Mouse (Mus musculus) skeletal muscle tissue, adult 2 months (tissue): ENCODE measurements around the gene Smarcc2.
A peak's percentile ranks its signal among the peaks of the same experiment; 100 is the strongest.
"Not testable (repeated sequence)": the region's sequence is repeated elsewhere in the genome, so short reads cannot be mapped to it uniquely, and the experiment has no call there.

Source experiments
- DNase-seq: peaks from one replicate; pipeline ENCODE4 v3.0.0-alpha.2; 2012; ENCODE audit warnings: low read depth, low spot score

The Smarcc2 gene

DNA sequence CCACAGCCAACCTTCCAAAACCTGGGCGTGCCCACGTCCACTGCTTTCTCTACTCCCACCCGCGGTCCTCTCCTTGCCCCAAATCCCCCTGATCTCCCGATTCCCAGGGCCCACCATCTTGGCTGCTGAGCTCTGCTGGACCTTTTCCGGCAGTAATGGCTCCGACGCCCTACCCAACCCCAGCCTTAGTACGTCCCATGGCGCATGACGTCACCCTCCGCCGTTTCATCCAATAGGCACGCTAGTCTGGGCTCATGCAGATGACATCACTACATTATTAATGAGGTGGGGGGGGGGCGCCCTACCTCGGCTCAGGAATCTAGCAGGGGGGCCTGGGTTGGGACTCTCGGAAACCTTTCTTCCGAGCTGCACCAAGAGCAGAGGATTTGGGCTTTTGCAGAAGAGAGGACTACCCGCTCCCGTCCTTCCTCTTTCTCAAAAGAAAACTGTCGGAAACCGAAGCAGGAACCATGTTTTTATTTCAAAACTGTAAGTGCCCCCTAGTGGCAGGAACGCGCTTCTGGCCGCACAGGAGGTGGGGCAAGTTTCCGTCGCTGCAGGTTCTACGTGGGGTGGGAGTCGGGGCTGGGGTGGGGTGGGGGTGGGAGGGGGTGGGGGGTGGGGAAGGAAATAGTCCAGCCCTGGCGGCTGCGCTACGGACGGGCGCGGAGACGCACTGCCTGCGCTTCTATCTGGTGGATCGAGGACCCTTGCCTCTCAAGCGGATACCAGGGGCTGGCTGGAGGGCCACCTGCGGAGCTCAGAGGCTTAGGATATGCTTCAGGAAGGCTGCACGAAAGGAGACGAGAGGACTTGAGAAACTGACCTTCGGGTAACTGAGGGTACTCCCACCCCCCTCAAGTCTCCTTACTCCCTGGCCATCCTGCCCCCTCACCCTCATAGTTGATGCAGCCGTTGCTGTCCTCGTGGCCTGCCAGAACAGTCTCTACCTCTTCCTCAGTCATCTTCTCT, 34.9 kb downstream of the Smarcc2 start, which contains the start of gene Myl6:
Gene Myl6, minus strand, starts transcription at position 451 of the 972 bp plus-strand sequence.
- DNase-seq = peak; percentile 98

DNA sequence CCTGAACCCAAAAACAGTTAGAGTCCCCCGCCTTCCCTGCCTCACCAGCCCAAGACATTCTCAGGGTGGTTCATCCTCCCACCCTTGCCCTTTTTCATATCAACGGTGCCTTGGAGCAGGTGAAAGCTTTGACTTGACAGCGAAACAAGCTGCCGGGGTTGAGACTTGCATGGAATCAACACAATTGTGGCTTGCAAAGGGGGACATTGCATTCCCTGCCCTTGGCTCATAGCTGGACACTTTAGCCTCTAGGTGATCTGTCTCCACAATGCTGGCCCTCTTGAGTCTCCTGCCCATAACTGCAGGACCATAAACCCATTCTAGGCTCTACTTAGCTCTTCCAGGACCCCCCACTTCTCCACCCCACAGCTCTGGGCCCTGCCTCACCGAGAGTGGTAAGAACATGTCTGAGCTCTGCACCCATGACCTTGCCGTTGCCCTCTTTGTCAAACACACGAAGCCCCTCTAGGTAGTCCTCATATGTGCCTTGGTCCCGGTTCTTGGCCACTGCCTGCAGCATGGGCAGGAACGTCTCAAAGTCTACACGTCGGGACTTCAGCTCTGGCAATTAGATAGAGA, 35.7 kb downstream of the Smarcc2 start:
- no peak for DNase-seq

- DNase-seq = no peak
These were observed 36.2 kb downstream of the Smarcc2 start for GRCm38 (mm10) chr10:128495270-128495669.

- no peak for DNase-seq
These were observed 36.9 kb downstream of the Smarcc2 start for GRCm38 (mm10) chr10:128495903-128496302.

DNA sequence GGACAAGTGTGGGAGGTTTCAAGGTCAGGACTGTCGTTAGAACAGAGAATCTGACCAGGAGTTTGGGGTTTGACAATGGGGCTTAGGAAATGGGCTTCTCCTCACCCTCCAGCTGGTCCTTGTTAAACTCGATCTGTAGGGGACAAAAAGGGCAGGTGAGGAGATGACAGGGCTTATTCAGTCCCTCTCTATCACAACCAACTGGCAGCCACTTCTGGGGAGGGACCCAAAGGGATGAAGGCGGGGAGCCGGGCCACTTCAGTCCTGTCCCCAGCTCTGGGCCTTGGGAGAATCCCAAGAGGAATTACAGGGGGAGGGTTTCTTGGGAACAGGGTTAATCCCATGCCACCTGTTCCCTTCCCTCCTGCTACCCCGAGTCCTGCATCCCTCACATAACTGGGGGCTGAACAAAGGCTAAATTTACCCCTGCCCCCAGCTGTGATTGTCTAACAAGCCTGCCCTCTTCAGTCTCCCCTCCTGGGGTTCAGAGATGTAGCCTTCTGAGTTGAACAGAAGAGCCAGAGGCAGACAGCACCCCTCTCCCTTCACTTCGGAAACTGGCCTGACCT, 37.5 kb downstream of the Smarcc2 start:
- DNase-seq = no peak

DNA sequence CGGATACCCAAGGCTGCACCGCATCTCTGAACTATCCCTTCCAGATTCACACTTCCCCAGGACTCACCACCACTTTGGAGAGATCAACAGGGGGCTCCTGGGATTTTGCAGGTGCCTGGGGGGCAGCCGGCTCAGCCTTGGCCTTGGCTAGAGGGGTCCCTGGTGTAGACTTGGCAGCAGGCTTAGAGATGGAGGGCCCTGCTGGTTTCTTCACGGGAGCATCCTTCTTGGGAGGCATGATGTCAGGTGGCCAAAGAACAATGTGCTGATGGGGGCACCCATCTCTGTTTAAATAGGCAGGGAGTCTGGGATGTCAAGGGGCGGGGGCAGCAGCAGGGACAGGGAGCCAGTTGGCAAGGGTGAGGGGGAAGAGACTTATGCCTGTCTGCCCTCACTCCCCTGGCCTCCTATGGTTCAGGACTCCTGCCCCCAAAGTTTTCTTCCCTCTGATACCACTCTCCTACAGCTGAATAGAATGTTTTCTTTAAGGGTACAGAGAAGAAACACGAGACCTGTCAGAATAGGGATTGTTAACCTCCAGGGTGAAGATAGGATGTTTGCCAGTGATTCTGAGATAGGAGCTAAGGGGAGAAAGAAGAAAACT, 38.2 kb downstream of the Smarcc2 start:
- DNase-seq = no peak

DNA sequence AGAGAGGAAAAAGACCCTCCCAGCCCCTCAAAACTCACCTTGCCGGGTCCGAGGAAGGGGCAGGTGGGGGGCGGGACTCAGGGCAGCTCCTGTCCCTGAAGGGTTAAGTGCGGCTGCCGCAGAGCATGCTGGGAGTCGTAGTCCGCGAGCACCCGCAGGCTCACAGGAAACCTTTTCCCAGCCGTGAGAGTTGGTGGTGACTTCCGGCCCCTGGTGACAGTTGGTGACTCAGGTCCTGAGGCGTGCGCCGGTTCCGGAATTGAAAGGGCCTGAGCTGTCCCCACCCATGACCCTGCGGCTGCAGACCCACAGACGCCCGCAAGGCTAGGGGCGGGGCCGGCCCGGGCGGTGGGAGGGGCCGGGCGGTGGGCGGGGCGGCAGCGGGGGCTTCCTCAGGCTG, 39.5 kb downstream of the Smarcc2 start, which contains the start of gene Myl6b:
Gene Myl6b, minus strand, starts transcription at position 96 of the 400 bp plus-strand sequence.
- peak; percentile 99 for DNase-seq

DNA sequence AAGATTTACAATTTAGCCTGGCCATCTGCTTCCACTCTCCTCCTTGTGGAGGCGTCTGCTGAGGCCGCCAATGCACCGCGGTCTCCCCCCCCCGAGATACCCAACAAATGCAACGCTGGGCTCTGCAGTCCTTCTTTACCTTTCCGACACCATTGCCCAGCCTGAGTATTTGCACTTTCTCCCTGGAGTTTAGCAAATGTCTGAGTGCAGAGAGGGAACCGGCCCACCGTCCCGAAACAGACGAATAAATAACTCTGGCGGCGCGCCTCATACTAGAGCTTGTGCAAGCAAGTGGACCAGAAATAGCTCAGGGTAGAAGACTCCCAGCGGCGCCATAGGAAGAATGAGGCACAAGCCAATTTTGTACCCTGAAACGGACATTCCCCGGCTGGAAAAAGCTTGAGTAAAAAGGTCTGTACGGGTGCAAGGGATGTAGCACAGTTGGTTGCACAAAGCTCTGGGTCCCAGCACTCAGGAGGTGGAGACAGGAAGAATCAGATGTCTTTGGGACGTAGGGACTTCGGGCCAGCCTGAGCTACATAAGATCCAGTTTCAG, 40.1 kb downstream of the Smarcc2 start:
- DNase-seq = peak; percentile 60

DNA sequence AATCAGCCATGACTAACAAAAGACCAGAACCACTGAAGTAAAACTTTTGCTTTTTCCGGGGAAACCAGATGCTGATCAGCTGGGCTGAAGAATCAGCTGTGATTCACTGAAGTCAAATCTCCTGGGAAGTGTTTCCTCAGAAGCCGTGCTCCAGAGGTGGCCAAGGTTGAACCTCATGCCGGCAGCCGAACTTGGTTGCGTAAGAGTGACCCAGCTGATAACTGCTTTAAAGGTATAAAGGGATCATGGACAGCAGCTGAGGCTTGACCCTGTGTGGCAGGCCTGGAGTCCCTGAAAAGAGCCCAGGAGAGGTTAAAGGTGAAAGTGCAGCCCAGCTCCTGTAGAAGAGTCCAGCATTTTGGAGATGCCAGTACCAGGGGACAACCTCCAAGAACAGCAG, 43.3 kb downstream of the Smarcc2 start:
- peak; percentile 77 for DNase-seq

- DNase-seq = no peak
These were observed 44.5 kb downstream of the Smarcc2 start for GRCm38 (mm10) chr10:128503532-128503931.

DNA sequence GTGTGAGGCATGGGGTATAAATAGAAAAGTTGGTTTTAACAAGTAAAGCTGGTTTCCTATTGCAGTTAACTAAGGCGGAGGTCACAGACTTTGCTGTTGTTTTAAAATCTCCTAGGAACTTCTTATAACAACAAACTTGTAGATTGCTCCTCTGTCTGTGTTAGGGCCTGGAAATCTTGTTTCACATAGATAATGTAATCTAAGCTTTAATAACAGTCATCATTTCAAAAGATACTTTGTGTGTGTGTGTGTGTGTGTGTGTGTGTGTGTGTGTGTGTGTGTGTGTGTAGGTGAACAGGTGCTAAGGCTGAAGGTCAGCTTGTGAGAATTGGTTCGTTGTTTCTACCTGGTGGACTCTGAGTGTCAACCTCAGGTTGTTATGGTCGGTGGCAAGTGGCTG, 45.0 kb downstream of the Smarcc2 start:
- DNase-seq = no peak

- no peak for DNase-seq
These were observed 45.8 kb downstream of the Smarcc2 start for GRCm38 (mm10) chr10:128504641-128505370.

DNA sequence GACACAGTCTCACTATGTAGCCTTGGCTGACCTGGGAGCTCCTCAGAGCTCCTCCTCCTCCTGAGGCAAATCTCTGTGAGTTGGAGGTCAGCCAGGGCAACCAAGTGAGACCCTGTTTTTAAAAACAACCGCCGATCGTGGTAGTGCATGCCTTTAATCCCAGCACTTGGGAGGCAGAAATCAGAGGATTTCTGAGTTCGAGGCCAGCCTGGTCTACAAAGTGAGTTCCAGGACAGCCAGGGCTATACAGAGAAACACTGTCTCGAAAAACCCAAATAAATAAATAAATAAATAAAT, 46.3 kb downstream of the Smarcc2 start:
- not testable (repeated sequence) for DNase-seq

DNA sequence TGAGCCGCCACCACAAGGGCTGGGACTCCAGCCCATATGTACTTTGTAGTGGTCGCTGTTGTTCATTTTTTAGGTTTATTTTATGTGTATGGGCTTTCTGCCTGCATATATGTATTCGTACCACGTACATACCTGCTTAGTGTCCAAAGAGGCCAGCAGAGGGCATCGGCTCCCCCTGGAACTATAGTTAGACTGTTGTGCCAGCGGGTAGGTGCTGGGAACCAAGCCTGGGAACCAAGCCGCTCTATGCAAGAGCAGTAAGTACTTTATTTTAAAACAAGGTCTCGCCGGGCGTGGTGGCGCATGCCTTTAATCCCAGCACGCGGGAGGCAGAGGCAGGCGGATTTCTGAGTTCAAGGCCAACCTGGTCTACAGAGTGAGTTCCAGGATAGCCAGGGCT, 46.9 kb downstream of the Smarcc2 start:
- DNase-seq = no peak

- DNase-seq = no peak
These were observed 49.2 kb downstream of the Smarcc2 start for GRCm38 (mm10) chr10:128508260-128508659.

- DNase-seq = no peak
These were observed 50.2 kb downstream of the Smarcc2 start for GRCm38 (mm10) chr10:128509203-128509602.

DNA sequence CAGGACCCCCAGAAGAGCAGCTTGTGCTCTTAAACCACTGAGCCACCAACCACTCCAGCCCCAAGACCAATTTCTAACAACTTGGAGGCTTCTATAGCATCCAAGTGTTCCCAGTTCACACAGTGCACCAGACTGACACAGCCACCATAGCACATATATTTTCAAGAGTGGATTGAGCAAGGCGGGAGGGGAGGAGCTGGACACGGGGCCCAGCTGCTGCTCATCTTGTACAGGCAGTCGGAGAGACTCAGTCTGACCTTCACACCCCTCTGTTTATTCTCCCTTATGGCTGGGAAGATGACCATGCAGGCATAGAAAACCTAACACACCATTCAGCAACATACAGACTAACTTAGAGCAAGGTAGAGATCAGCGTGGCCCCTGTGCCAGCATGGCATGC, 50.8 kb downstream of the Smarcc2 start:
- DNase-seq = no peak

GRCm38 (mm10) chr10:128510301-128510700, 51.3 kb downstream of the Smarcc2 start:
- DNase-seq = no peak

DNA sequence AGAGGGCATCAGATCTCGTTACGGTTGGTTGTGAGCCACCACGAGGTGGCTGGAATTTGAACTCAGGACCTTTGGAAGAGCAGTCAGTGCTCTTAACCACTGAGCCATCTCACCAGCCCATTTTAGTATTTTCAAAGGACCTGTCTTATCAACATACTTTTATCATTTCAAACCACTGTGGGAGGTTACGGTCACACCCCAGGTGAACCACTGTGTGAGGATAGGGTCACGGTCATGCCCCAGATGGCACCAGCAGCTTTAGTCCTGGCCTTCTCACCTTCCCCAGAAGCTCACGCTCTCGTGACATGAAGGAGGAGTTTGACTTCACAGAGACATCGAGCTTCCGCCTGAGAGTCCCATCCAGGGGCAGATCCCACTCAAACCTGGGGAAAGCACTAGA, 52.1 kb downstream of the Smarcc2 start:
- no peak for DNase-seq

- no peak for DNase-seq
These were observed 52.7 kb downstream of the Smarcc2 start for GRCm38 (mm10) chr10:128511761-128512160.

DNA sequence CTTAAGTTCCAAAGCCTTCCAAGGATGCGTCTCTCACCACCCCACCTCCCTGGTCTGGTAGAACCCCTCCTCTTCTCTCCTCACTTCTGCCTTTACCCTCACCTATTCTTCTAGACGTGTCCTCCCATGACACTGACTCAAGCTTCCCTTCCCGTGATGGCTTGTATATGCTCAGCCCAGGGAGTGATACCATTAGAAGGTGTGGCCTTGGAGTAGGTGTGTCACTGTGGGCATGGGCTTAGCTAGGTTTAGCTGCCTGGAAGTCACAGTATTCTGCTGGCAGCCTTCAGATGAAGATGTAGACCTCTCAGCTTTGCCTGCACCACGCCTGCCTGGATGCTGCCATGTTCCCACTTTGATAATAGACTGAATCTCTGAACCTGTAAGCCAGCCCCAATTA, 56.0 kb downstream of the Smarcc2 start:
- no peak for DNase-seq
